Mouse (Mus musculus) heart, embryonic 11.5 days (tissue): Measurements from ENCODE around the gene Gm20431. TPM values are rescaled to one million over a fixed set of nuclear protein-coding genes. Genes with fewer than 3 reads are reported as not detected.
"Not testable (repeated sequence)": the region's sequence is repeated elsewhere in the genome, so short reads cannot be mapped to it uniquely, and the experiment has no call there.

Experiments
- ATAC-seq: fragments of 200-750 bp; cut with Nextera tagmentation; replicated peaks from 2 replicates; pipeline ENCODE4 v1.8.0; 2017; ENCODE audit warnings: moderate library complexity; ENCODE audit not compliant: insufficient number of reproducible peaks, low FRiP score, low TSS enrichment
- H3K27ac ChIP-seq: fragments of 300-500 bp; sonication (generic); 2 replicates; pipeline ENCODE4 v1.5.1; 2014; ENCODE audit warnings: mild to moderate bottlenecking, low read depth, low read length
- H3K27me3 ChIP-seq: fragments of 300-500 bp; sonication (generic); 2 replicates; pipeline ENCODE4 v1.6.1; 2014; ENCODE audit warnings: mild to moderate bottlenecking, low read length, mixed read lengths; ENCODE audit not compliant: control insufficient read depth, insufficient read depth
- H3K36me3 ChIP-seq: fragments of 300-500 bp; sonication (generic); 2 replicates; pipeline ENCODE4 v1.6.1; 2014; ENCODE audit warnings: mild to moderate bottlenecking, low read length, moderate library complexity, mixed read lengths; ENCODE audit not compliant: control insufficient read depth, insufficient read depth
- H3K4me1 ChIP-seq: fragments of 300-500 bp; sonication (generic); 2 replicates; pipeline ENCODE4 v1.6.1; 2014; ENCODE audit warnings: low read length; ENCODE audit not compliant: control insufficient read depth, insufficient read depth
- H3K4me2 ChIP-seq: fragments of 300-500 bp; sonication (generic); 2 replicates; pipeline ENCODE4 v1.6.1; 2014; ENCODE audit warnings: mild to moderate bottlenecking, moderate library complexity
- H3K4me3 ChIP-seq: fragments of 300-500 bp; sonication (generic); 2 replicates; pipeline ENCODE4 v1.5.1; 2014; ENCODE audit warnings: low read depth, low read length
- H3K9ac ChIP-seq: fragments of 300-500 bp; sonication (generic); 2 replicates; pipeline ENCODE4 v1.6.1; 2014; ENCODE audit warnings: mild to moderate bottlenecking, low read depth, low read length, moderate library complexity
- H3K9me3 ChIP-seq: fragments of 300-500 bp; sonication (generic); replicated peaks from 2 replicates; pipeline ENCODE4 v1.6.1; 2016; ENCODE audit warnings: low read length; ENCODE audit not compliant: control insufficient read depth
- WGBS: fragments of 180-500 bp; shearing (Covaris S2); extraction: QIAGEN DNeasy Blood & Tissue Kit; methylation state at CpG from one replicate; pipeline ENCODE4 v1.1.7; 2014; ENCODE audit not compliant: insufficient replicate concordance; 5-methylcytosine and 5-hydroxymethylcytosine counted together
- polyA plus RNA-seq: library from polyadenylated mRNA; unstranded; fragments of >200 nt; fragmentation: Nextera tagmentation; extraction: Ambion mirVana; gene quantifications from 2 replicates; pipeline ENCODE4 v1.2.1, GENCODE M21; 2014

The Gm20431 gene
- polyA plus RNA-seq, 1 experiment from 2014 or later: 5.2 TPM

DNA sequence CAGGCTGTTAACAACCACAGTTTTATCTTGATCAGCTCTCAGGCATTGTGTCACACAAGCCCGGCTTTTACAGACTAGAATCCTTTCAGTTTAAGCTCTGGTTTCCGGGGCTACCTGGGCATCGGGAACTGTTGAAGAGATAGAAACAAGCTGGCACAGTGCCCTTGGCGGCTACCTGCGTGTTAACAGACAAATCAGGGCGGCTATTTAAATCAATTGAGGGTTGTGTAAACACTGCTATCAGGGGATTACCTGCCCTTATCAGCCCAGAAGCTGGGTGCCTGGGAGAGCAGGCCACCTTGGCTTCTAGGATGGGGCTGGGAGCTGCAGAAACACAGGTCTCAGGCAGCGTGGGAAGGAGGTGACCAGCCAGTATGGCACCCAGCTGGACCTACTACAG is 8.6 kb downstream of the Gm20431 start:
- no peaks in the 10 kb centered on the region for H3K27me3 ChIP-seq
- no peak overlapping the region for H3K4me2 ChIP-seq
- no peak for ATAC-seq
- H3K36me3 ChIP-seq: peaks cover 12% of the 10 kb centered on the region
- 71% methylated on average over 7 of the region's 7 CpGs for WGBS
- no peak overlapping the region for H3K9ac ChIP-seq
- H3K4me3 ChIP-seq: no peak overlapping the region
- 0 out of 2 replicates have a peak, but pooled peaks cover 2% of the 10 kb centered on the region for H3K4me1 ChIP-seq
- no peaks in the 10 kb centered on the region for H3K9me3 ChIP-seq
- no peak overlapping the region for H3K27ac ChIP-seq

GRCm38 (mm10) chr2:167651622-167652021 is 9.7 kb downstream of the Gm20431 start:
- H3K36me3 ChIP-seq: peaks cover 14% of the 10 kb centered on the region
- no peak overlapping the region for H3K27ac ChIP-seq
- WGBS: 92% methylated on average over 9 of the region's 9 CpGs
- H3K4me3 ChIP-seq: no peak overlapping the region
- 0 out of 2 replicates have a peak, but pooled peaks cover 2% of the 10 kb centered on the region for H3K4me1 ChIP-seq
- H3K9ac ChIP-seq: no peak overlapping the region
- H3K4me2 ChIP-seq: no peak overlapping the region
- H3K27me3 ChIP-seq: no peaks in the 10 kb centered on the region
- no peak for ATAC-seq
- no peaks in the 10 kb centered on the region for H3K9me3 ChIP-seq

- H3K9me3 ChIP-seq: no peaks in the 10 kb centered on the region
- peak overlapping the region; percentile 5; the same call in 1 of the 2 replicates for H3K9ac ChIP-seq
- H3K4me1 ChIP-seq: 0 out of 2 replicates have a peak, but pooled peaks cover 2% of the 10 kb centered on the region
- ATAC-seq: no peak
- H3K27me3 ChIP-seq: no peaks in the 10 kb centered on the region
- peaks cover 17% of the 10 kb centered on the region for H3K36me3 ChIP-seq
- no peak overlapping the region for H3K4me3 ChIP-seq
- H3K4me2 ChIP-seq: no peak overlapping the region
- H3K27ac ChIP-seq: no peak overlapping the region
- 87% methylated on average over 12 of the region's 12 CpGs for WGBS
Measured at GRCm38 (mm10) chr2:167649290-167650032, 11.8 kb downstream of the Gm20431 start.

GRCm38 (mm10) chr2:167646411-167646810 is 14.9 kb downstream of the Gm20431 start:
- Histone ChIP-seq H3K36me3 (peaks cover 9% of the 10 kb centered on the region), H3K4me3 (no peak overlapping the region), H3K9ac (no peak overlapping the region), H3K4me1 (0 out of 2 replicates have a peak, but pooled peaks cover 2% of the 10 kb centered on the region), H3K9me3 (no peaks in the 10 kb centered on the region), H3K27me3 (no peaks in the 10 kb centered on the region), H3K4me2 (no peak overlapping the region), H3K27ac (no peak overlapping the region)
- 73% methylated on average over 4 of the region's 4 CpGs for WGBS
- no peak for ATAC-seq

- not testable (repeated sequence) for H3K4me2 ChIP-seq, H3K27me3 ChIP-seq, H3K9me3 ChIP-seq, H3K4me1 ChIP-seq, H3K36me3 ChIP-seq, H3K27ac ChIP-seq, H3K9ac ChIP-seq, ATAC-seq, H3K4me3 ChIP-seq
- WGBS: 79% methylated on average over 13 of the region's 13 CpGs
Measured at GRCm38 (mm10) chr2:167643356-167644052, 17.8 kb downstream of the Gm20431 start.

GRCm38 (mm10) chr2:167642164-167642563 is 19.1 kb downstream of the Gm20431 start:
- H3K9me3 ChIP-seq: no peaks in the 10 kb centered on the region
- H3K36me3 ChIP-seq: peaks cover 4% of the 10 kb centered on the region; the same call in 1 of the 2 replicates
- H3K9ac ChIP-seq: no peak overlapping the region
- no peaks in the 10 kb centered on the region for H3K4me1 ChIP-seq
- no peak overlapping the region for H3K27ac ChIP-seq
- no peak overlapping the region for H3K4me3 ChIP-seq
- WGBS: 85% methylated on average over 6 of the region's 6 CpGs
- no peak for ATAC-seq
- no peaks in the 10 kb centered on the region for H3K27me3 ChIP-seq
- H3K4me2 ChIP-seq: no peak overlapping the region

GRCm38 (mm10) chr2:167641337-167641736 is 20.0 kb downstream of the Gm20431 start:
- Histone ChIP-seq H3K27ac (no peak overlapping the region), H3K36me3 (peaks cover 4% of the 10 kb centered on the region; the same call in 1 of the 2 replicates), H3K9ac (no peak overlapping the region), H3K4me3 (no peak overlapping the region), H3K9me3 (no peaks in the 10 kb centered on the region), H3K4me2 (no peak overlapping the region), H3K27me3 (no peaks in the 10 kb centered on the region), H3K4me1 (no peaks in the 10 kb centered on the region)
- WGBS: 44% methylated on average over 8 of the region's 8 CpGs
- no peak for ATAC-seq

- no peak overlapping the region for H3K4me3 ChIP-seq
- H3K27me3 ChIP-seq: no peaks in the 10 kb centered on the region
- 0 out of 2 replicates have a peak, but pooled peaks cover 4% of the 10 kb centered on the region for H3K36me3 ChIP-seq
- H3K9me3 ChIP-seq: no peaks in the 10 kb centered on the region
- no peak overlapping the region for H3K9ac ChIP-seq
- no peaks in the 10 kb centered on the region for H3K4me1 ChIP-seq
- no peak for ATAC-seq
- no peak overlapping the region for H3K27ac ChIP-seq
- no peak overlapping the region for H3K4me2 ChIP-seq
- 76% methylated on average over 3 of the region's 3 CpGs for WGBS
Measured at GRCm38 (mm10) chr2:167640279-167640678, 21.0 kb downstream of the Gm20431 start.
